Mouse (Mus musculus): ENCODE measurements around the gene Sox10.

The Sox10 gene

DNA sequence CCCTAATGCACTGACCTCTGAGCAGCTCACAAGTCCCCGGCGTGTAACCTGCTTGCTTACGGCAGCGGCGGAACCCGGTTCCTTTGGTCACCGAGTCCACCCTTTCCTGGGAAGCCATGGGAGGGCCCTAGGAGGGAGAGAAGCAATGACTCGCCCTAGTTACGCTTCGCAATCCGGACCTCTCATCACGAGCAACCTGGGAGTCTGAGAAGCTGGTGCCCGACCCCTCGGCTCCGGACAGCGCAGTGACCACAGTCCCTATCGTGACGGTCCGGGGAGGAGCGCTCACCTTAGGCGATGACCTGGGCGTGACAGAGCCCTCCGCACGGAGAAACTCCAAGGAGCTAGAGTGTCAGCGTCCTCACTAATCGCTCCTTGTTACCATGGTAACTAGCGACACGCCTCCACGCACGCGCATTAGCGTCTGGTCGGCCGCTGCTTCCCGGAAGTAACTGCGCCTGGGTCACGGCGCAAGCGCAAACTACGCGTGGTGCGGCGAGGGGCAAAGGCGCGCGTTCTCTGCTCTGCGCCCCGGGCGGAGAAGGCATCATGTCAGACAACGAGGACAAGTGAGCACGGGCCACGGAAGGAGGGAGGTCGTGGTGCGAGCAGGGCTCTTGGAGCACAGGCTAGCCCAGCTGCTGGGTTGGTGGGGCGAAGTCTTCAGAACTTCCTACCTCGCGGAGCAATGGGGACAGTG is 24.0 kb downstream of the Sox10 start, which contains the start of the genes Polr2f and 1700088E04Rik:
TSS of gene Polr2f (plus strand) at position 144 of the 700 bp plus-strand sequence.
TSS of gene 1700088E04Rik (minus strand) at position 388 of the 700 bp plus-strand sequence.
- peak; percentile 97 for DNase-seq (ENCODE audit: low read depth, low spot score)
- no peaks in the 10 kb centered on the region; the same call in 1 of the 2 replicates for H3K36me3 ChIP-seq (ENCODE audit: control insufficient read depth, insufficient read depth, low read length, poor library complexity, severe bottlenecking)

DNA sequence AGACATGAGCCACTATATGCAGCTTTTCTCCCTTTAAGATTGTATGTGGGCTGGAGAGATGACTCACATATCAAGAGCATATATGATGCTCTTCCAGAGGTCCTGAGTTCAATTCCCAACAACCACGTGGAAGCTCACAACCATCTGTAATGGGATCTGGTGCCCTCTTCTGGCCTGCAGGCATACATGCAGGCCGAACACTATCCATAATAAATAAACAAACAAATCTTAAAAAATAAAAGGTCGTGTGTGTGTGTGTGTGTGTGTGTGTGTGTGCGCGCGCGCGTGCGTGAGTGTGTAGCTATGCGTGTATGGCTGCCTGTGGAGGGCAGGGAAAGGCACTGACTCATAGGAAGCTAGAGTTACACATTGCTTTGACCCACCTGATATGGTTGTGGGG is 25.4 kb downstream of the Sox10 start:
- H3K36me3 ChIP-seq (ENCODE audit: control insufficient read depth, insufficient read depth, low read length, poor library complexity, severe bottlenecking), result no peaks in the 10 kb centered on the region
- H3K27me3 ChIP-seq (ENCODE audit: control insufficient read depth, insufficient read depth, low read length, poor library complexity, severe bottlenecking), result no peaks in the 10 kb centered on the region
- DNase-seq (ENCODE audit: low read depth, low spot score), result peak; percentile 42

More for the DNA sequence above, 24.0 kb downstream of the Sox10 start, which contains the start of the genes Polr2f and 1700088E04Rik:
- no peaks in the 10 kb centered on the region for H3K27me3 ChIP-seq (ENCODE audit: control insufficient read depth, insufficient read depth, low read length, poor library complexity, severe bottlenecking)

DNA sequence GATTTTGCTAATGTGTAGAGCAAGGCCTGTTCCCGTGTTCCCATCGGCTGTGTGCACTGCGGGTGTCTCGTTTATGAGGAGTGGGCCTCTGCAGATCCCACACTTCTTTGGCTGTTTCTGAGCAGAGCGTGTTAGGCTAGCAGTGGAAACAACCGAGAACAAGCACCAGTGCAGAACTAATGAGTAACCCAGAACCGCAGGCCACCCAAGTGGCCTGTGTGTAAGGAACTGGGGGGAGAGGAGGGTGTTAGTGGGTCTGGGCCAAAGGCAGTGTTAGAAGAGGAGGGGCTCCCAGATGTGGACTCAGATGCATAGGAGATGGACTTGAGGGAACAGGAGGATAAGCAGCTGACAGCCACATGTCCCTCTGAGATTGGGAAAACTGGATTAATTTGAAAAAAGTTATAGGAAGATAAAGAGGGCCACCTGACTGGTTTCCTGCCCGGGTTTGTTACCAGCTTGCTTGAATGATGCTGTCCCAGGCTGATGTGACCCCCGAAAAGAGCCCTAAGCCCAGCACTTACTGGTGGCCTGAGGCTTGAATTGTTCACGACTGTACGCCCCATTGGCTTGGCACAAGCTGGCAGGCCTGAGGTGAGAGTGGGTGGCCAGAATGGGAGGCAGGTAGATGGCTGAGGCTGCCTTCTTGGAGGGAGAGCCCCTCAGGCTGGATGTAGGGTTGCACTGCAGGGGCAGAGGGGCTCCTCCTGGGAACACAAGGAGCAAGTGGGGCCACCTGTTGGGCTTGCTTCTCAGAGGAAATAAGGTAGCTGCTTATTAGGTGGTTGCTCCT is 29.1 kb downstream of the Sox10 start:
- no peak for DNase-seq (ENCODE audit: low read depth, low spot score)
- Histone ChIP-seq H3K36me3 (ENCODE audit: control insufficient read depth, insufficient read depth, low read length, poor library complexity, severe bottlenecking) (peaks cover 9% of the 10 kb centered on the region; the same call in 1 of the 2 replicates), H3K27me3 (ENCODE audit: control insufficient read depth, insufficient read depth, low read length, poor library complexity, severe bottlenecking) (no peaks in the 10 kb centered on the region)

DNA sequence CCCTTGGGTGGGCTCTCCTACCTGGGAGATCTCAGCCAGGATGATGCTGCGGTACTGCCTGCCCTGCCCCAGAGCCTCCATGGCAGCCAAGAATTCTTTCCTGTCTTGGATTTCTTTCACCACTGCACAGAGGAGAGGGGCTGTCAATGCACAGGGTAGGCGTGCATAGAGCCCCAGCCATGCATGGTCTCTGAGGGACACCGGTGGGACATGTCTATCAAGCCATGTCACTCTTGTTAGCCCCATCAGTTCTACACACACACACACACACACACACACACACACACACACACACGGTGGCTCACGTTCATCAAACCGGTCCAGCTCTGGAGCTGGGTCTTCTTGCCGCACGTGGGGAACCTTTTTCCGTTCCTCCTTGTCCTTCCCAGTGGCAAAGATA is 29.7 kb downstream of the Sox10 start:
- Histone ChIP-seq H3K27me3 (ENCODE audit: control insufficient read depth, insufficient read depth, low read length, poor library complexity, severe bottlenecking) (no peaks in the 10 kb centered on the region), H3K36me3 (ENCODE audit: control insufficient read depth, insufficient read depth, low read length, poor library complexity, severe bottlenecking) (peaks cover 9% of the 10 kb centered on the region; the same call in 1 of the 2 replicates)
- no peak for DNase-seq (ENCODE audit: low read depth, low spot score)

DNA sequence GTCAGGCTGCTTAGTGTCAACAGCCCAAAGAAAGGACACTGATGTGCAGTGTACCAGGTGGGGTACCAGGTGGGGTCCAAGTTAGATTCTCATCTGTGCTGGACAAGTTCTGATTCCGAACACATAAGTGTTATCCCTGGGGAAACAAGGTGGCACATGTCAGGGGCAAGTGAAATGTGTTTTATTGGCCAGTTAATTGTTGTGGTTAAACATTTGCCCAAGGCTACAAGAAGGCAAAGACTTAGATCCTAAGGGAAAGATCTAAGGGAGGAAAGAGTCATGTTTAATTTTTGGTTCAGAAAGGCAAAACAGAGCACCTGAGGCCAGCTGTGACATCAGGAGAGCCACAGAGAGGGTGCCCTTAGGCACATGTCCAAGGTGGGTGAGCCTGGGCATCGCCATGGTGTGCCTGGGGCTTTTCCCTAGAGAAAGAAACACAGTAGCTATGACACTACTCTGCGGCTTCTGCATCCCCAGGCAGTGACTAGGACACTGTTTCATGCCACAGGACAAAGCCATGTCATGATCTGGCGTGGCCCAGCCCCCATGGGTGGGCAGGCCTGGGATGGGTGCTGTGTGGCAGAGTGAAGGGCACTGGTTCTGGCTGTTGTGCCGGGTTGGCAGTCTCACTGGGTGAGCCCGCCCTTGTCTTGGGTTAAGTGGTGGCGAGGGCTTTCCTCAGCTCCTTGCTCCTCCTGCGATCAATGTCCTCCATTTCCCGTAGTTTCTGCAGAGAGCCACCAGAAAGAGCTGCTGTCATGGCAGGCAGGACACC is 30.4 kb downstream of the Sox10 start:
- DNase-seq (ENCODE audit: low read depth, low spot score), result no peak
- Histone ChIP-seq H3K36me3 (ENCODE audit: control insufficient read depth, insufficient read depth, low read length, poor library complexity, severe bottlenecking) (peaks cover 11% of the 10 kb centered on the region; the same call in 1 of the 2 replicates), H3K27me3 (ENCODE audit: control insufficient read depth, insufficient read depth, low read length, poor library complexity, severe bottlenecking) (no peaks in the 10 kb centered on the region)

DNA sequence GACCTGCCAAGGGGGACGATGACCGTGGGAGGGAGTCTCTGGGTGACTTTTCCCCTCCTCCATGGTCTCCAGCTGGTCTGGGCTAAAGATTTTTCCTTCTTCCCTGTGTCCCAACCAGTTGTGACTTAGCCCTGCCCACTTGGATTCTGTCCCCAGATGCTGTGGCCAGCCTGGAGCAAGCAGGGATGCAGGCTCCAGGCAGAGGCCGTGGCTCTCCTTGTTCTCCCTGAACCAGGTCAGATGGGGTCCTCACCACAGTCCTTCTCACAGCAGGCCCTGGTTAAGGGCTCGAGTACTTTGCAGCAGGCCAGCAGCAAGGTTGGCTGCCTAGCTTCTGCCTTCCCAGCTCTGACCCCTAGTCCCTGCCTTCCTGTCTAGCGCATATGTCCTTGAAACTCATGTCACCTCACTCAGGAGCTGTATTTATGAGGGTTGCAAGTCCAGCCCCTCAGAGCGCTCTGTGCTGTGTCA is 31.8 kb downstream of the Sox10 start:
- no peak for DNase-seq (ENCODE audit: low read depth, low spot score)
- peaks cover 14% of the 10 kb centered on the region; the same call in 1 of the 2 replicates for H3K36me3 ChIP-seq (ENCODE audit: control insufficient read depth, insufficient read depth, low read length, poor library complexity, severe bottlenecking)
- H3K27me3 ChIP-seq (ENCODE audit: control insufficient read depth, insufficient read depth, low read length, poor library complexity, severe bottlenecking), result no peaks in the 10 kb centered on the region

DNA sequence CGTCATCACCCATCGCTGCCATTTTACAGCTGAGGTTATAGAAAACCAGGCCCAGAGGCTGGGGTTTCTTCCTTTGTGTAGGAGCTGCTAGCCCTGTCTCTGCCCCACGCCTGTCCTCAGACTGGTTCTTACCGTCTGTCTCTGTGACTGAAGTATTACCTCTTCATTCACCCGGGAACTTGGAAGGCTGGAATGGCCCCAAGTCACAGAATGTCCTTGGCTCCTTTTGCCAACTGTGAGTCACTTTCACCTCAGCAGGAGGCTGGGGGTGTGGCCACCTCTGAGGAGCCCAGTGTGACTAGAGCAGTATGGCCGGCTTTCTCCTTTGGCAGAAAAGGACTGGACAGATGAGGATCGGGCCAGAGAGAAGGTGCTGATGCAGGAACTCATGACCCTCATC is 33.6 kb downstream of the Sox10 start:
- Histone ChIP-seq H3K36me3 (ENCODE audit: control insufficient read depth, insufficient read depth, low read length, poor library complexity, severe bottlenecking) (peaks cover 17% of the 10 kb centered on the region), H3K27me3 (ENCODE audit: control insufficient read depth, insufficient read depth, low read length, poor library complexity, severe bottlenecking) (no peaks in the 10 kb centered on the region)
- DNase-seq (ENCODE audit: low read depth, low spot score), result no peak

DNA sequence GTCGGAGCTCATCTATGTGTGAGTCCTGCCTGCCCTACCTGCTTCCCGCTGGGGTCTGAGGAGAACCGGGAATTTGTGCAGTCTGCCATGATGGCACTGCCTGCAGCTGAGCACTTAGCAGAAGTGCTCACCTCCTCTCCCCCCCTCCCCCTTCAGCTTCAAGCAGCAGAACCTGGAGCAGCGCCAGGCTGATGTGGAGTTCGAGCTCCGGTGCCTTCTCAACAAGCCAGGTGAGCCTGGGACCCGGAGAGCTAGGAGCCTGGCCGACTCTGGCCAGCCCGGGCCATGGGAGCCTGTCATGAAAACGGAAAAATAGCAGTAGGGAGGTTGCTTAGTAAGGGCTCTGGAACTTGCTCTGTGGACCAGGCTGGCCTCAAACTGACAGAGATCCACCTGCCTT is 34.3 kb downstream of the Sox10 start:
- no peak for DNase-seq (ENCODE audit: low read depth, low spot score)
- Histone ChIP-seq H3K27me3 (ENCODE audit: control insufficient read depth, insufficient read depth, low read length, poor library complexity, severe bottlenecking) (no peaks in the 10 kb centered on the region), H3K36me3 (ENCODE audit: control insufficient read depth, insufficient read depth, low read length, poor library complexity, severe bottlenecking) (peaks cover 17% of the 10 kb centered on the region)

DNA sequence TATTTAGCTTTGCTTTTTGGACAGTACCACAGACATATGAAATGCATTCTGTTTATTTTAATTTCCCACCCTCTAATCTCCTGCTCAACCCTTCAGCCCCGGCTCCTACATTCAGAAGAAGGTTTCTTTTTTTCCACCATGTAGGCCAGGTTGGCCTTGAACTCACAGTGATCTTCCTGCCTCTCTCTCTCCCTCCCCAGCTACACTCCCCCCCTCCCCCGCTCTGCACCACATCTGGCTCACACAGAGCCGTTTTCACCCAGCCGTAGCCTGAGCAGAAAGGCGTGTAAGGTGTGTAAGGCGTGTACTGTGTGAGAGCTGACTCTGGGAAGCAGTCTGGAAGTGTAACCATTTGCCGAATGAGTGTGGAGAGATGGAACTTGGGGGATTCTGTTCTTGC is 35.7 kb downstream of the Sox10 start:
- Histone ChIP-seq H3K36me3 (ENCODE audit: control insufficient read depth, insufficient read depth, low read length, poor library complexity, severe bottlenecking) (peaks cover 19% of the 10 kb centered on the region), H3K27me3 (ENCODE audit: control insufficient read depth, insufficient read depth, low read length, poor library complexity, severe bottlenecking) (no peaks in the 10 kb centered on the region)
- no peak for DNase-seq (ENCODE audit: low read depth, low spot score)

DNA sequence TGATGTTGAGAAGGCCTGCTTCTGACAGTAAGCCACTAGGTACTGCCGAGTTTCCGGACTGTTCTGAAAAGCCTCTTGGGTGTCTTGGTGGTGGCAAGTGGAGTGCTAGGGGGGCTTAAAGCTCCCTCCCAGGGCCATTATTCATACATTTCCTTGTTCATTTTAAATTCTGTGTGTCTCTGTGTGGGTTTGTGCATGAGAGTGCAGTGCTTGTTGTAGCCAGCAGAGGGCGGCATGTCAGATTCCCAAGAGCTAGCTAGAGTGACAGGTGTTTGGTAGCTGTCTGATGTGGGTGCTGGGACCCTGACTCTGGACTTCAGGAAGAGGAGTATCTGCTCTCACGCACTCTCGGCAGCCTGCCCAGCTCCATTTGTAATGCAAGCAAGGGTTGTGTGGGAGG is 36.8 kb downstream of the Sox10 start:
- peaks cover 19% of the 10 kb centered on the region for H3K36me3 ChIP-seq (ENCODE audit: control insufficient read depth, insufficient read depth, low read length, poor library complexity, severe bottlenecking)
- peak; percentile 29 for DNase-seq (ENCODE audit: low read depth, low spot score)
- no peaks in the 10 kb centered on the region for H3K27me3 ChIP-seq (ENCODE audit: control insufficient read depth, insufficient read depth, low read length, poor library complexity, severe bottlenecking)

DNA sequence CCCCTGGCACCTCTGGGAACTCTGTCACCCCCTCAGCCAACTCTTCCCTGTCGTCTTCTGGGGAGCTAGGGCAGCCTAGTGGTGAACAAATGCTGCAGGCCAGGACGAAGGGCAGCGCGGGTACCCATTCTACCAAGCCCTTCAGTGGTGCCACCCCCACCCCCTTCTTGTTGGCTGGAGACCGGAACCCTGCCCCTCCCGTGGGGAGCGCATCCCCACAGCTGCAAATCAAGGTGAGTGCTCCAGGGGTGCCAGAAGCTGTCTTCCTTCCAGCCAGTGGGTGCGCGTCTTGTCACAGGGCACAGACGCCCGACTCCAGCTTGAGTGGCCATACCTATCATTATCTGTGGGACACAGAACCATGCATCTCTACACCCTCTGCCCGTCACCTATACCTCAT is 37.9 kb downstream of the Sox10 start:
- Histone ChIP-seq H3K36me3 (ENCODE audit: control insufficient read depth, insufficient read depth, low read length, poor library complexity, severe bottlenecking) (peaks cover 18% of the 10 kb centered on the region), H3K27me3 (ENCODE audit: control insufficient read depth, insufficient read depth, low read length, poor library complexity, severe bottlenecking) (no peaks in the 10 kb centered on the region)
- no peak for DNase-seq (ENCODE audit: low read depth, low spot score)

DNA sequence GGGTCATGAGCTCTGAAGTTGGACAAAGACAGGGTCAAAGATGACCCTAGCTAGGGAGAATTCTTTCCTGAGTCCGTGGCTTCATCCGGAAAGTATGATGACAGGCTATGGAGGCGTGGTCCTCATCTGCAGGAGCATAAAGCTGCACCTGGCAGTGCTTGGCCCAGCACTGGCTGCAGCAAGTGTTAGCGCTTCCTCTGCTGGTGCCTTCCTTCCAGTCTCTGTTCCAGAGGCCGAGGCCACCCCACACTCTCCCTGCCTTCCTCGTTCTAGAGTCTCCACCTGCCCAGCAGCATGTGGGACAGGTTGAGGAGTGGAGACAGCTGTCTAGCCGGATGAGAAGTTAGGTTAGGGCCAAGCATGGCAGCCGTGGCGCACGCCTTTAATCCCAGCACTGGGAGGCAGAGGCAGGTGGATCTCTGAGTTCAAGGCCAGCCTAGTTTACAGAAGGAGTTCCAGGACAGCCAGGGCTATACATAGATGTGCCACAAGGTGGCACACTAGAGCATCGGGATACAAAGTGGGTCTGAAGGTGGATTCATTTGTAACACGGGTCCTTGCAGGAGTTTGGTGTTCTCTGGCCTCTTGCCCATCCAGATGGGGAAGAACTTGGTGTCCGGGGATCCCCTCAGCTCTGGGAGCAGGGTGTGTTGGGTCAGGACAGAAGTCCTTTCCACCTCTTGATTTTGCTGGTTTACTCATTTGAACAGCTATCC is 38.7 kb downstream of the Sox10 start:
- no peaks in the 10 kb centered on the region for H3K27me3 ChIP-seq (ENCODE audit: control insufficient read depth, insufficient read depth, low read length, poor library complexity, severe bottlenecking)
- H3K36me3 ChIP-seq (ENCODE audit: control insufficient read depth, insufficient read depth, low read length, poor library complexity, severe bottlenecking), result peaks cover 15% of the 10 kb centered on the region
- DNase-seq (ENCODE audit: low read depth, low spot score), result peak; percentile 70

DNA sequence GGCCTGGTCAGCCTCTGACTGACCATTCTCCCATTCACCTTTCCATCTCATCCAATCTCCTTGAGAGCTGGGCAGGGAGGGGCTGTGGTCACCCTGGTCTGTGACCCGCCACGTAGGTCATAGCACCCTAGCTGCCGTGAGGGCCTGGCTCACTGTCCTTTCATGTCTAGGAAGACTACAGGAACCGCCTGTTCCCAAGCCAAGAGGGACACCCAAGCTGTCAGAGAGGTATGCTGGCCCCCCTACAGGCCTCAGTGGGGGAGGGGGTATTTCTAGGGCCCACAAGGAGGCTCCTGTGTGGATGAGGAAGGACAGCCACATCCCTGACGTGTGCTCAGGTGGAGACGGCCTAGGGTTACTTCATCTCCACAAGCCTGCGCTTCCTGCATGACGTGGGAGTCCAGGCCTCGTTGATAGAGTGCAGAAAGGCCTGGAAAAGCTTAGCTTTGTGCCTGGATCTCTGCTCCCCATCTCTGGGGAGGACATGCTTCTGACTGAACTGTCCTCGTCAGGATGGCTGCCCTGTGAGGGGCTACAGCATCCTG is 40.6 kb downstream of the Sox10 start:
- no peak for DNase-seq (ENCODE audit: low read depth, low spot score)
- no peaks in the 10 kb centered on the region for H3K27me3 ChIP-seq (ENCODE audit: control insufficient read depth, insufficient read depth, low read length, poor library complexity, severe bottlenecking)
- peaks cover 14% of the 10 kb centered on the region for H3K36me3 ChIP-seq (ENCODE audit: control insufficient read depth, insufficient read depth, low read length, poor library complexity, severe bottlenecking)

DNA sequence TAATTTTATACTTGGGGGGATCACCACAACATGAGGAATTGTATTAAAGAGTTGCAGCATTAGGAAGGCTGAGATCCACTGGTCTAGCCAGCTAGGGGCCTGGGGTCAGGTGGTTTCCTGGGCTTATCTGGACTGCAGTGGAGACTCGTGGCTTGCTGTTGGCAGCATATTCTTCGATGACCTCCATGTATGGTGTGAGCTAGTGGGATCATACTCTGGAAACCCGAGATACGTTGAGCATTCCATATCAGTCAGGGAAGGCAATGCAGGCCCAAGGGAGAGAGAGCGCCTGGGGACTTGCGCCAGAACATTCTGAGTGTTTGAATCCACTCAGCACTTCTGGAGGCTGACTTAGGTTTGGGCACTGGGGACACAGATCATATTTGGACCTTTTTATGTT is 41.3 kb downstream of the Sox10 start:
- Histone ChIP-seq H3K27me3 (ENCODE audit: control insufficient read depth, insufficient read depth, low read length, poor library complexity, severe bottlenecking) (no peaks in the 10 kb centered on the region), H3K36me3 (ENCODE audit: control insufficient read depth, insufficient read depth, low read length, poor library complexity, severe bottlenecking) (peaks cover 14% of the 10 kb centered on the region)
- no peak for DNase-seq (ENCODE audit: low read depth, low spot score)
